Mouse (Mus musculus): ENCODE results near the gene Rps25.

- no peak for TF ChIP-seq GATA1 (IDR thresholded peaks at IDR 0.05; ENCODE audit: low read length)
- TF ChIP-seq TAL1 (IDR thresholded peaks at IDR 0.05; ENCODE audit: low read length), result no peak
Observed at GRCm38 (mm10) chr9:44432577-44433185, 25.7 kb downstream of the Rps25 start.

All from erythroblast, embryonic 14.5 days (primary cell).